Mouse (Mus musculus) stomach, postnatal 0 days (tissue): ENCODE data around the gene Eif5a.

ENCODE experiments used
- CTCF ChIP-seq: IDR thresholded peaks from 2 replicates; pipeline ENCODE4 v1.5.1; 2016; ENCODE audit warnings: antibody characterized with exemption, low read depth, mild to moderate bottlenecking, moderate library complexity
- EP300 ChIP-seq: optimal IDR thresholded peaks from 2 replicates; pipeline ENCODE3; 2016; ENCODE audit warnings: antibody characterized with exemption

GRCm38 (mm10) chr11:69915667-69916627 is 5.8 kb downstream of the Eif5a start:
- no peak for TF ChIP-seq CTCF
- TF ChIP-seq EP300, result no peak
